Mouse (Mus musculus) embryonic facial prominence, embryonic 12.5 days (tissue): Measurements from ENCODE around the gene Dctn3. TPM values are rescaled to one million over a fixed set of nuclear protein-coding genes. Genes with fewer than 3 reads are reported as not detected.
"Not testable (repeated sequence)": the region's sequence is repeated elsewhere in the genome, so short reads cannot be mapped to it uniquely, and the experiment has no call there.

Experiments used
- ATAC-seq: fragments of 200-750 bp; cut with Nextera tagmentation; 2 replicates; pipeline ENCODE4 v1.8.0; 2017; ENCODE audit not compliant: insufficient number of reproducible peaks, insufficient read depth, low FRiP score, low TSS enrichment
- H3K27ac ChIP-seq: fragments of 300-500 bp; sonication (generic); 2 replicates; pipeline ENCODE4 v1.5.1; 2016; ENCODE audit warnings: mild to moderate bottlenecking
- H3K27me3 ChIP-seq: fragments of 300-500 bp; sonication (generic); 2 replicates; pipeline ENCODE4 v1.6.1; 2016; ENCODE audit warnings: mild to moderate bottlenecking, moderate library complexity
- H3K36me3 ChIP-seq: fragments of 300-500 bp; sonication (generic); 2 replicates; pipeline ENCODE4 v1.6.1; 2016; ENCODE audit warnings: mild to moderate bottlenecking
- H3K4me1 ChIP-seq: fragments of 300-500 bp; sonication (generic); 2 replicates; pipeline ENCODE4 v1.6.1; 2016
- H3K4me2 ChIP-seq: fragments of 300-500 bp; sonication (generic); replicated peaks from 2 replicates; pipeline ENCODE4 v1.6.1; 2016; ENCODE audit warnings: mild to moderate bottlenecking, moderate library complexity
- H3K4me3 ChIP-seq: fragments of 300-500 bp; sonication (generic); 2 replicates; pipeline ENCODE4 v1.5.1; 2016; ENCODE audit warnings: mild to moderate bottlenecking
- H3K9ac ChIP-seq: fragments of 300-500 bp; sonication (generic); 2 replicates; pipeline ENCODE4 v1.6.1; 2016; ENCODE audit warnings: mild to moderate bottlenecking, moderate library complexity
- H3K9me3 ChIP-seq: fragments of 300-500 bp; sonication (generic); 2 replicates; pipeline ENCODE4 v1.6.1; 2016; ENCODE audit warnings: mild to moderate bottlenecking, moderate library complexity
- WGBS: fragments of 180-500 bp; shearing (Covaris S2); methylation state at CpG from one replicate; pipeline ENCODE4 v1.1.7; 2016; 5-methylcytosine and 5-hydroxymethylcytosine counted together
- polyA plus RNA-seq: library from polyadenylated mRNA; unstranded; fragments of >200 nt; fragmentation: Nextera tagmentation; extraction: Ambion mirVana; gene quantifications from 2 replicates; pipeline ENCODE4 v1.2.1, GENCODE M21; 2016

The Dctn3 gene
- polyA plus RNA-seq: 117 and 122 TPM in 2 replicates

GRCm38 (mm10) chr4:41722918-41723351, at the start of gene Dctn3:
Dctn3 (minus strand) TSS chr4:41723170.
- H3K9me3 ChIP-seq: no peaks in the 10 kb centered on the region
- H3K4me1 ChIP-seq: peaks cover 21% of the 10 kb centered on the region
- ATAC-seq: peak; percentile 85
- peak within 1 kb of the TSS; percentile 89 for H3K4me3 ChIP-seq
- 0 out of 2 replicates have a peak within 1 kb of the TSS, but pooled peaks have one; percentile 23 for H3K27ac ChIP-seq
- H3K36me3 ChIP-seq: peaks cover 16% of the 10 kb centered on the region
- H3K27me3 ChIP-seq: peaks cover 45% of the 10 kb centered on the region
- peak within 1 kb of the TSS; percentile 76 for H3K4me2 ChIP-seq
- WGBS: under 1% methylated on average over 27 of the region's 27 CpGs
- peak within 1 kb of the TSS; percentile 84 for H3K9ac ChIP-seq

DNA sequence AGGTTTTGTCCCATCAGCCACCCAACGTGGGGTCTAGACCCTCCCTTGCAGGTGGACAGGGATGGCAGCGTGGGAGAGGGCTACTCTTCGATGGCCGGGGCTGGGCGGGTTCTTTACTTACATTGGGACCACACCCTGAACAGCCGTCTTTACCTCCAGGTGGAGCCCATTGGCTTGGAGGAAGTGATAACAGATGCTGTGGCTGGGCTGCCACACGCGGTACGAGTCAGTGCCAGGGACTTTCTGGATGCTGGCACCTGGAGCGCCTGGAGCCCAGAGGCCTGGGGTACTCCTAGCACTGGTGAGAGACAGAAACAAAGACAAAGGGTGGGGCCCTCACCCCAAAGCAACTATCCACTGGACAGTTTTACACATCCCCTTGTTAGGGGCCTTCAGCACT, 44.3 kb upstream of the Dctn3 start:
- not testable (repeated sequence) for H3K4me2 ChIP-seq, H3K9me3 ChIP-seq, H3K9ac ChIP-seq, H3K4me3 ChIP-seq, ATAC-seq, H3K4me1 ChIP-seq, H3K27ac ChIP-seq, H3K27me3 ChIP-seq
- WGBS: 88% methylated on average over 10 of the region's 10 CpGs
- peaks cover 23% of the 10 kb centered on the region for H3K36me3 ChIP-seq

GRCm38 (mm10) chr4:41763176-41763575, 40.2 kb upstream of the Dctn3 start:
- peak overlapping the region; percentile 85 for H3K4me2 ChIP-seq
- peak overlapping the region; percentile 60 for H3K4me3 ChIP-seq
- not testable (repeated sequence) for ATAC-seq, H3K9ac ChIP-seq, H3K27me3 ChIP-seq, H3K9me3 ChIP-seq
- H3K27ac ChIP-seq: peak overlapping the region; percentile 98
- peaks cover 22% of the 10 kb centered on the region for H3K36me3 ChIP-seq
- peaks cover 30% of the 10 kb centered on the region for H3K4me1 ChIP-seq
- 54% methylated on average over 5 of the region's 6 CpGs for WGBS

- WGBS: 15% methylated on average over 8 of the region's 8 CpGs
- peaks cover 30% of the 10 kb centered on the region for H3K4me1 ChIP-seq
- H3K36me3 ChIP-seq: peaks cover 18% of the 10 kb centered on the region
- H3K9ac ChIP-seq: peak overlapping the region; percentile 68
- peak overlapping the region; percentile 85 for H3K4me2 ChIP-seq
- not testable (repeated sequence) for H3K9me3 ChIP-seq, H3K27me3 ChIP-seq
- H3K27ac ChIP-seq: peak overlapping the region; percentile 98
- peak overlapping the region; percentile 60 for H3K4me3 ChIP-seq
- peak; percentile 77 for ATAC-seq
Observed at GRCm38 (mm10) chr4:41762688-41763114, 39.7 kb upstream of the Dctn3 start.

GRCm38 (mm10) chr4:41762099-41762687, 39.2 kb upstream of the Dctn3 start:
- peak overlapping the region; percentile 85 for H3K4me2 ChIP-seq
- H3K27ac ChIP-seq: peak overlapping the region; percentile 98
- peaks cover 18% of the 10 kb centered on the region for H3K36me3 ChIP-seq
- H3K9ac ChIP-seq: peak overlapping the region; percentile 68
- ATAC-seq: peak; percentile 59
- WGBS: 20% methylated on average over 8 of the region's 8 CpGs
- peaks cover 30% of the 10 kb centered on the region for H3K4me1 ChIP-seq
- H3K4me3 ChIP-seq: peak overlapping the region; percentile 60
- H3K27me3 ChIP-seq: no peaks in the 10 kb centered on the region
- H3K9me3 ChIP-seq: no peaks in the 10 kb centered on the region

GRCm38 (mm10) chr4:41761680-41762079, 38.7 kb upstream of the Dctn3 start:
- no peak for ATAC-seq
- H3K36me3 ChIP-seq: peaks cover 18% of the 10 kb centered on the region
- H3K4me1 ChIP-seq: peaks cover 30% of the 10 kb centered on the region
- peak overlapping the region; percentile 98 for H3K27ac ChIP-seq
- H3K9me3 ChIP-seq: no peaks in the 10 kb centered on the region
- H3K4me2 ChIP-seq: peak overlapping the region; percentile 85
- H3K27me3 ChIP-seq: no peaks in the 10 kb centered on the region
- peak overlapping the region; percentile 68 for H3K9ac ChIP-seq
- peak overlapping the region; percentile 60 for H3K4me3 ChIP-seq

GRCm38 (mm10) chr4:41760911-41761310, 37.9 kb upstream of the Dctn3 start:
- Histone ChIP-seq H3K4me1 (peaks cover 32% of the 10 kb centered on the region), H3K36me3 (peaks cover 12% of the 10 kb centered on the region), H3K27ac (peak overlapping the region; percentile 98), H3K9ac (peak overlapping the region; percentile 68), H3K4me2 (peak overlapping the region; percentile 85), H3K27me3 (no peaks in the 10 kb centered on the region), H3K9me3 (no peaks in the 10 kb centered on the region), H3K4me3 (peak overlapping the region; percentile 60)
- 53% methylated on average over 4 of the region's 4 CpGs for WGBS
- ATAC-seq: no peak

DNA sequence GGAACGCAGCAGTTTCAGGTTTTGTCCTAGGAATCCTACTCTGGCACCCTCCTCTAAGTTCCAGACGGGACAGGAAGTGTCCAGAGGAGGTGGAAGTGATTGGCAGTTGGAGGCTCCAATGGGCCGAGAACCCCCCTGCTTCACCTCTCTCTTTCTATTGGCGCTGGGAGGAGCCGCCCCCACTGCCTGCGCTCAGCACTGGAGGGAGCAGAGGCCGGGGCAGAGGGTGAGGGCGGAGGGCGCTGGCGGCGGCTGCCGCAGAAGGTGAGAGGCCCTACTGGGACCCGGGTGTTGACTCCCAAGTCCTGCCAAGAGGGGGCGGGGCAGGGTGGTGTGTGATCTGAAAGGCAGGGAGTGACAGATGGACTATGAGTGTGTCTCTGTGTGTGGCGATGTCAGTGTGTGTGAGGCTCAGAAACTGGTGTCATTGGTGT, 37.3 kb upstream of the Dctn3 start:
- H3K4me1 ChIP-seq: peaks cover 32% of the 10 kb centered on the region
- peak; percentile 87 for ATAC-seq
- H3K9me3 ChIP-seq: no peaks in the 10 kb centered on the region
- H3K27ac ChIP-seq: peak overlapping the region; percentile 98
- H3K27me3 ChIP-seq: no peaks in the 10 kb centered on the region
- H3K9ac ChIP-seq: peak overlapping the region; percentile 68
- peak overlapping the region; percentile 85 for H3K4me2 ChIP-seq
- under 1% methylated on average over 15 of the region's 15 CpGs for WGBS
- peaks cover 8% of the 10 kb centered on the region; the same call in 1 of the 2 replicates for H3K36me3 ChIP-seq
- peak overlapping the region; percentile 60 for H3K4me3 ChIP-seq

- H3K4me1 ChIP-seq: peaks cover 34% of the 10 kb centered on the region
Observed at GRCm38 (mm10) chr4:41759656-41760287, 36.8 kb upstream of the Dctn3 start.

DNA sequence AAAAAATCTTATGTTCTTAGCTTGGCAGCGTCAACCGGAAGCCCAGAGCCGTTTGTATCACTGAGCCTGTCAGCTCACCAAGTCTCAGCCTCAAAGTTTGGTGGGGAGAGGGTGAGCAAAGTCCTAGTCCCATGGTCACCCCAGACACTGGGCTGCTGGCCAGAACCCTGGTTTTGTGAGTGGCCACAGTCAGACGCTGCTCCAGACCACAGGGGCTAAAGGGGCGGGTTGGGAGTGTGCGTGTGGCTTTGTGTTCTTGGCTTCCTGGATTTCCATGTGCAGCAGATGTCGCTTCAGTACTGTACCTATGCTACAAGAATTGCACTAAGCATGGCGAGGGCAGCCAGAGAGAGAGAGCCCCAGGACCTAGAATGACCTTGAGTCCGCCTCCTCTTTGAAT, 36.2 kb upstream of the Dctn3 start:
- Histone ChIP-seq H3K27ac (0 out of 2 replicates have a peak overlapping the region, but pooled peaks have one; percentile 98), H3K4me3 (no peak overlapping the region), H3K36me3 (peaks cover 8% of the 10 kb centered on the region; the same call in 1 of the 2 replicates), H3K4me1 (peaks cover 37% of the 10 kb centered on the region), H3K9ac (no peak overlapping the region), H3K27me3 (no peaks in the 10 kb centered on the region), H3K4me2 (no peak overlapping the region), H3K9me3 (no peaks in the 10 kb centered on the region)
- 85% methylated on average over 9 of the region's 9 CpGs for whole genome bisulfite sequencing
- ATAC-seq: no peak

More at GRCm38 (mm10) chr4:41759656-41760287, 36.8 kb upstream of the Dctn3 start:
- Histone ChIP-seq H3K27me3 (no peaks in the 10 kb centered on the region), H3K36me3 (peaks cover 8% of the 10 kb centered on the region; the same call in 1 of the 2 replicates), H3K4me3 (peak overlapping the region; percentile 60), H3K4me2 (peak overlapping the region; percentile 85), H3K9ac (peak overlapping the region; percentile 68), H3K27ac (peak overlapping the region; percentile 98), H3K9me3 (no peaks in the 10 kb centered on the region)
- 28% methylated on average over 6 of the region's 6 CpGs for WGBS
- ATAC-seq: no peak

DNA sequence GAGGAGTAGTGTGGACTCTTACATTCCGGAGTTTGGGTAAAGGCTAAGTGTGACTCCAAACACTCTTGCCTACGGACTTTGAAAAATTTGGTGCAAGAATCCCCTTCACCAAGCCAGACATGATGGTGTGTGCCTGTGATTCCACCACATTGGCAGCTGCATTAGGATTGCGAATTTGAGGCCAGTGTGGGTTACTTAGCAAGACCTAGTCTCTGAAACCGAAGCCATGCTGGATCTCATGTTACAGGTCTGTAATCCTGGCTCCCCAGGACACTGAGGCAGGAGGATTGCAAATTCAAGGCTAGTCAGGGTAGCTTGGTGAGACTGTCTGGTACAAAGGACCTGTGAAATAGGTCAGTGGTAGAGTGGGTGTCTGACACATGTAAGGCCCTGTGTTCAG, 35.7 kb upstream of the Dctn3 start:
- Histone ChIP-seq H3K27me3 (no peaks in the 10 kb centered on the region), H3K36me3 (peaks cover 8% of the 10 kb centered on the region; the same call in 1 of the 2 replicates), H3K4me3 (no peak overlapping the region), H3K9me3 (no peaks in the 10 kb centered on the region), H3K9ac (no peak overlapping the region), H3K4me1 (peaks cover 37% of the 10 kb centered on the region), H3K27ac (no peak overlapping the region), H3K4me2 (no peak overlapping the region)
- no peak for ATAC-seq
- 90% methylated on average over 4 of the region's 4 CpGs for WGBS

DNA sequence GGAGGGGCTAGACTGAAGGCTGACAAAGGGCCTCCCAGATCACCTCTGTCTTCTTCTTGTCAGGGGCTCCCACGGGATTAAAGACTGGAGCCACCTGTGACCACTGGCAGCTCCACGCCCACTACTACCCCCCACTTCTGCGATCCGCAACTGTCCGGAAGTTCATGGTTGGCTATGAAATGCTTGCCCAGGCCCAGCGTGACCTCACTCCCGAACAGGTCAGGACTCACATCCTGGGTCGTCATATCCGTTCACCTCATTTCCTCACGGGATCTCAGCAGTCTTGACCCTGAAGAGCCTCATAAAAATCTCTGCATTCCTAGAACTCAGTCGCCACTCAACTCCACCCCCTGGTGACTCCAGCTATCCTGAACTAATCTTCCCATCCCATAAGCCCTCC, 35.1 kb upstream of the Dctn3 start:
- H3K4me1 ChIP-seq: peaks cover 37% of the 10 kb centered on the region
- no peak overlapping the region for H3K4me3 ChIP-seq

More for the DNA sequence above, 35.1 kb upstream of the Dctn3 start:
- peaks cover 8% of the 10 kb centered on the region; the same call in 1 of the 2 replicates for H3K36me3 ChIP-seq
- H3K4me2 ChIP-seq: no peak overlapping the region
- WGBS: 84% methylated on average over 11 of the region's 11 CpGs
- no peaks in the 10 kb centered on the region for H3K27me3 ChIP-seq
- ATAC-seq: no peak
- no peak overlapping the region for H3K27ac ChIP-seq
- no peak overlapping the region for H3K9ac ChIP-seq
- no peaks in the 10 kb centered on the region for H3K9me3 ChIP-seq
